Mouse (Mus musculus): ENCODE results near the gene Eif4b.
"Not testable (repeated sequence)": the region's sequence is repeated elsewhere in the genome, so short reads cannot be mapped to it uniquely, and the experiment has no call there.

Eif4b gene

DNA sequence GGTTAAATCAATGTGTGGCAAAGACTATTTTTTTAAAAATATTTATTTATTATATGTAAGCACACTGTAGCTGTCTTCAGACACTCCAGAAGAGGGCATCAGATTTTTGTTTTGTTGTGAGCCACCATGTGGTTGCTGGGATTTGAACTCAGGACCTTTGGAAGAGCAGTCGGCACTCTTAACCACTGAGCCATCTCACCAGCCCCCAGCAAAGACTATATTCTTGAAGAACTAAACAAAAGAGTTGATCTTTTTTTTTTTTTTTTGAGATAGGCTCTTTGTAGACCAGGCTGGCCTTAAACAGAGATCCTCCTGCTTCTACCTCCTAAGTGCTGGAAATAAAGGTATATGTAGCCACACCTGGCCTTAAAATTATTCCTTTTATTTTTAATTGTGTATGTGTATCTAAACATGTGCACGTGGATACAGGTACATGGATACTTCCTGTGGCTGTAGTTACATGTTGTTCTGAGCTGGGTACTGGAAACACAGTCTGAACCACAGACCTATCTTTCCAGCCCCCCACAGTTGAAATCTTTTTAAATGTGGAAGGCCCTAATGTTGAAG lies 3.6 kb downstream of the Eif4b start:
- no peak for DNase-seq

GRCm38 (mm10) chr15:102079221-102079620 lies 5.6 kb downstream of the Eif4b start:
- no peak for DNase-seq

DNA sequence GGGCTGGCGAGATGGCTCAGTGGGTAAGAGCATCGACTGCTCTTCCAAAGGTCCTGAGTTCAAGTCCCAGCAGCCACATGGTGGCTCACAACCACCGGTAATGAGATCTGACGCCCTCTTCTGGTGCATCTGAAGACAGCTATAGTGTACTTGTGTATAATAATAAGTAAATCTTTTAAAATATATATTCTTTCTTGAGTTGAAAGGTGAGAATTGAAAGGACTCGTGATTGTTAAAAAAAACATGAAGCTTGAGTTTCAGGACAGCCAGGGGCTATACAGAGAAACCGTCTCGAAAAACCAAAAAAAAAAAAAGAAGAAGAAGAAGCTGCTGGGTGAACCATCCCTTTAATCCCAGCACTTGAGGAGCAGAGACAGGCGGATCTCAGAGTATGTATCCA lies 6.4 kb downstream of the Eif4b start:
- DNase-seq: not testable (repeated sequence)

GRCm38 (mm10) chr15:102080429-102080828 lies 6.9 kb downstream of the Eif4b start:
- DNase-seq: no peak

DNA sequence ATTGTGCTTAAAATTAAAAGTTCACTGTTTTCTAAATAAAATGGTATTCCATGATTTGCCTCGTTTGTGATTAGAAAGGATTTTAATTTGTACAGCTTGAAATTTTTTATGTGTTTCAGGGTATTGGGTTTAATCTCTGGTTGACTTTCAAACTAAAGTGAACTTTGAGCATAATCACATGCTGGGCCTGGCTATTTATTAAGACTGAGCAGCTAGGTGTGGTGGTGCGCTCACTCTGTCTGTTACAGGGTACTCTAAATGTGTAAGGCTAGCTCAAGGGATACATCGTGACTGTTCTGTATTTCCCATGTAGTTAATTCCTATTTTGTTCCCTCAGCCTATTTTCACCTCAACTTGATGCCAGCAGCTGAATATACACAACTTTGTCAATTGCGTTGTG lies 8.6 kb downstream of the Eif4b start:
- no peak for DNase-seq

DNA sequence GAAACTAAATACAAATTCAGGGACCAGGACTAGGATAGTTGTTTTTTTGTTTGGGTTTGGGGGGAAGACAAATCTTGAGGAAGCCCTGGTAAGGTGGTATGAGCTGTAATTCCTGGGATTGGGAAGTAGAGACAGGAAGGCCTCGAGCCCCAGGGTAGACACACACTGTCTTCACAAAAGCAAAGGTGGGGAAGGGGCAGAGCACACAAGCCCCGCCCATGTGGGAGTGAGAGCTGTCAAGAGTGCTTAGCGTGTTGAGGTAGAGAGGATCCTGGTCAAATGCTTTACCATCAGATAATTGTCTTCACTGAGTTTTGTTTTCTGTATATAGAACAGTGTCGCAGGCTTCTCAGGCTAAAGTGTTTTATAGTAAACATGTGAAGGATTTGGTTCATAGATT lies 9.5 kb downstream of the Eif4b start:
- no peak for DNase-seq

- DNase-seq: no peak
Observed at GRCm38 (mm10) chr15:102089914-102090585, 16.5 kb downstream of the Eif4b start.

GRCm38 (mm10) chr15:102091063-102091679 lies 17.6 kb downstream of the Eif4b start:
- no peak for DNase-seq

DNA sequence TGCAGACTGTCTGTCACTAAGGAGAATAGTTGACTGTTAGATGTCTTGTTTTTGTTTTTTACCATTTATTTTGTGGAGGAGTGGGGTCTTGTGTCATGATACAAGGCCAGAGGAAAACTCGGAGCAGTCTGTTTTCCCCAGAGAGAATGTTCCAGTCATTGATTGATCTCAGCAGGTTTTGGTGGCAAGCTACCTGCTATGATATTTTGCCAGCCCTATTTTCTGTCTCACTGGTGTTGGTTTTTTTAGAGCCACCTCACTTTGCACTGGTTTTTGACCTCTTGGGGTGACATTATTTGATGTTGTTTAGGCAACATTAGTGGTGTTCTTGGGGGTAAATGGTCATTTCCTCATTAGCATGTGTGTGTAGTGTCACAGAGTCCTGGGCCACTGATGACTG lies 18.1 kb downstream of the Eif4b start:
- DNase-seq: no peak

DNA sequence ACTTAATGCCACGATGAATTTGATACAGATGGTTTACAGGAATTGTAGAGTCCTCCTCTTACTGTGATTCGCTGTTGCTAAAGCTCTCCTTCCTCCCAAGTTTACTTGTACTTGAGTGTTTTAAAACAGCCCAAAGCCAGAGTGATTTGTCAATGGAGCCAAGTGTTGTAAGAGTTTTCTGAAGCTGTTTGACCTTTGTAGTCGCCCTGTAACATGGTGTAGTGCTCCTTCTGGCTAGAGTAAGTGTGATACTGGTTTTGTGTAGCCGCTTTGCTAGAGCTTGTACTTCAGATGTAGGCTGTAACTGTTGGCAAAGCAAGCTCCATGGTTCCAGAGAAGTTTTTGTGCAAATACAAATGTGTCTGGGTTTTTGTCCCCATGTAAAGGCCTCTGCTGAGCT lies 18.6 kb downstream of the Eif4b start:
- no peak for DNase-seq

DNA sequence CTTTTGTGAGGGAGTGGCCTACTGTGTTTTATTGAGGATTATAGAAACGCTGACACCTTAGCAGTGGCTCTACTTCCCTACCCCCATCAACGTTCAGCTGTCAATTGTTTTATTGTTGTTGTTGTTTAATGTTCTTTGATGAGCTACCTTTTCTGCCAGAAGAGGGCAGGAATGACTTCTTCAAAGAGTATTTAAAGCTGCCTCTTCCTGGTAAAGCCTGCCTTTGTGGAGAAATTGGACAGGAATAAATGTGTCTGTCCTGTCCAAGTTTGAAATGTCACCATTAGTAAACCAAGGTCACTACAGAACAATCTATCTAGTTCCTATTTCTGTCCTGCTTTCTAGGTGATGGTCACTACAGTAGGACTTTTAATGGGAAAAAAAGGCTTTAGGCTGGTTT lies 20.6 kb downstream of the Eif4b start:
- DNase-seq: no peak

GRCm38 (mm10) chr15:102094988-102095387 lies 21.4 kb downstream of the Eif4b start:
- no peak for DNase-seq

GRCm38 (mm10) chr15:102097147-102097915 lies 23.8 kb downstream of the Eif4b start:
- no peak for DNase-seq

GRCm38 (mm10) chr15:102097991-102098555 lies 24.5 kb downstream of the Eif4b start:
- DNase-seq: no peak

GRCm38 (mm10) chr15:102099260-102099659 lies 25.7 kb downstream of the Eif4b start:
- no peak for DNase-seq

GRCm38 (mm10) chr15:102099771-102100160 lies 26.2 kb downstream of the Eif4b start:
- DNase-seq: no peak

DNA sequence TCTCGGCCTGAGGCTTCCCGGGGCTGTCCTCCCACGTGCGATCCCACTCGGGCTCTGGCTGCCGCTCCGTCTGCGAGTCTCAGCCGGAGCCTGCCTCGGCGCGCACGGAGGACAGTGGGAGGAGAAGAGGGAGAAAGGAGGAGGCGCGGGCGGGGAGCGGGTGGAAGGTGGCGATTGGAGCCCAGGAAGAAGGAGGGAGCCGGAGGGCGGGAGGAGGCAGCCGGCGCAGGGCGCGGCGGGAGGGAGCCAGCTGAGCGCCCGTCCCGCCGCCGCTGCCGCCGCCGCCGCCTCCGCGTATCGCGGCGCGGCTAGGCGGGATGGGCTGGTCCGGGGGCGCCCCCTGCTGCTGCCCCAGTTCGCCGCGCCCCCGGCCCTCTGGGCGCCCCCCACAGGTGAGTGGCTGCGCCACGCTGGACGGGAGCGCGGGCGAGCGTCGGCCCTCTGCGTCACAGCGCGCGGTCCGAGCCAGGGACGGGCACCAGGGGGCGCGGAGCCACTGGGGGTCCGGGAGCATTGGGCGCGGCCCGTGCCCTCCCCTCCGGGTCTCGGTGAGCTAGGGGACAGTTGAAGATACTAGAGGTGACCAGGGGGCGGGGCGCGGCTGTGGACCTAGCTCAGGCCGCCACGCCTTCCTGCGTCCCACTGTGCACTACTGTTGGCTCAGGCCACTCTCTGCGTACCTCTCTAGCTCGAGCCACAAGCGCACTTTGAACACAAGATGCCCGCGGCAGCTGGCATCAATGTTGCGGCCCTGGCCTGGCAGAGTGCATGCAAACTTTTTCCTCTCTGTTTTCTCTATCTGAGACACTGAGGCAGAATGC lies 26.8 kb downstream of the Eif4b start, which contains the start of gene Tns2:
Gene Tns2 (plus strand): TSS at position 253 of the 821 bp plus-strand sequence.
- peak; percentile 89 for DNase-seq

DNA sequence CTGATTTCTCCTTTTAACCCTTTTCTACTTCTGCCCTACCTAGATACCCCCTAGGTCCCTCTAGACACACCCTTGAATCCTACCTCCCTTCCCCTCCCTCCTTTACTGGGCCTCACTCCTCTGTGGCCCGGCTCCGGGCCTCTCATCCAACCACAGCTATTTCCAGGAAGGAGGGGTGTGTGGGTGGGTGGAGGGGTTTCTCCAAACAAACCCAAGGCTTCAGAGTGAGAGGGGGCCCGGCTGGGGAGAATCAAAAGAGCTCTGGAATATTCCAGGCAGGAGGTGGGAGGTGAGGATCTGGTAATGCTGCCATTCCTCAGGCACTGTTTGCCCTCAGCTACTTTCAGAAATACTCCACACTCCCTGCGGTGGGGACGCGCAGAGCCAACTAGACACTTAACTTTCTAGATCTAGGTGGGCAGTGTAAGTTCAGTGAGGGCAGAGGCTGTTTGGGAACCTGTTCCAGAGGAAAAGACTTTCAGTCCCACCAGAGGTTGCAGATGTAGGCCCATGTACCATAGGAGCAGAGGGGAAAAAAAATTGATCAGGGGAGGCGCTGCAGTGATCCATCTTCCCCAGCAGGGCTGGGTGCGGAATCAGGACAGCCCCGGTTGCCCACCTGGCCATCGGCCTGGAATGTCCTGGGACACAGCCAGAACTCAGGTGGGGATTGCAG lies 27.6 kb downstream of the Eif4b start:
- DNase-seq: peak; percentile 45

DNA sequence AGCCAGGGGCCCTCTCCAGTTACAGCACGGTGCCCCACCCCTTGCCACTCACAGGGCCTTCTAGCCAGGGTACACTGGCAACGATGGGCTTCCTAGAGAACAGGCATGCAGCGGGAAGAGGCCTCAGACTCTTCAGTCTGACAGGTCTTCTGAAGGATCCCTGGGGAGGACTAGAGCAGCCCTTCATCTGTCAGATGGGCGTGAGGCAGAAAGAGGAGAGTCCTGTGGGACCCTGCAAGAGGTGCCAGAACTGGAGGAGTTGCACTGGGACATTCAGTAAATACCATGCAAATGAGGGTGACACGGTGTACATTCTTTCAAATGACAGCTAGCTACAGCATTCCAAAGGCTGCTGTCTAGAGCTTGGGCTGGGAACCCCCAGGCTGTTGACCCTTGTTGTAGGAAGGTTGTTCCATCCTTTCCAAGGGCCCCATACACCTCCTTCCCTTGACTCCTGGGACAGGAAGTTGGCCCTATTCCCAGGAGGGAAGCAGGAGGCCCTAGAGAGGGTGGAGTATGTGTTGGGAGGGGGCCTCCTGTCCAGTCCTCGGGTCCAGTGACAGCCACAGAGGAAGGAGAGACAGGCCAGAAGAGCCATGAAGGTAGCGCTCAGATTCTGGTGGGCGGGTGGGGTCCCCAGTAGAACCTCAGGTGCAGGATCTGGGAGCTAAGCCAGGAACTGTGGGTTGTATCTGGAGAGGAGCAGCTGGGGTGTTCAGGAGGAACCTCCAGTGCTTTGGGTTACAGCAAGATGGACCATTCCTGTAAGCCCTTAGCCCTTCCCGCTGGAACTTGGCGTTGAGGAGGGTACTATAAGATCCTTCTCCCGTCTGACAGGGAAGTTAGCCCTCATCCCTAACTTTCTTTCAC lies 28.3 kb downstream of the Eif4b start:
- DNase-seq: peak; percentile 44

GRCm38 (mm10) chr15:102102548-102103121 lies 29.1 kb downstream of the Eif4b start:
- peak; percentile 41 for DNase-seq
